Mouse (Mus musculus): ENCODE data around the gene Frmd4b. TPM values are rescaled to one million over a fixed set of nuclear protein-coding genes. Genes with fewer than 3 reads are reported as not detected.

The Frmd4b gene
- polyA plus RNA-seq, 1 experiment, result 4.8 TPM

DNA sequence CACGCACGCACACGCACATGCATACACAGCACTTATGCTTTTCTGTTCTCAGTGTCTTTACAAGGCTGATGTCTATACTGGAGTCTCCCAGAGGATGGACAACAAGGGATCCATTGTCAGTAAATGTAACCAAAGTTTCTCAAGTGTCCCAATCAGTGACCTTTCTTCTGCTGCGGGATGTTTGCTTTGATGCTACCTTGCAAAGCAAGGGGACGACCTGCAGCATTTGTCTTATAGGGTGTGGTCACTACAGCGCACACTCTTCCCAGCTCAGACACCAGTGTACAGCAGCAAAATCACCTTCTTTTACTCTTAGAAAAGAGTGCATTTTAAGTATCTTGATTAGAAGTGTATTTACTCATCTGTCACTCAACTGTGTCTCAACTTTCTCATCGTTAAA is 35.4 kb downstream of the Frmd4b start:
- Histone ChIP-seq H3K36me3 (ENCODE audit: control insufficient read depth, insufficient read depth, low read length) (no peaks in the 10 kb centered on the region), H3K4me3 (ENCODE audit: low read depth, low read length) (no peak overlapping the region), H3K27ac (ENCODE audit: insufficient read depth, low read depth, low read length) (no peak overlapping the region), H3K4me1 (ENCODE audit: control insufficient read depth, insufficient read depth, insufficient read length, low read length) (no peaks in the 10 kb centered on the region), H3K27me3 (ENCODE audit: control insufficient read depth, insufficient read depth, low read length) (no peaks in the 10 kb centered on the region)
- WGBS, result 71% methylated on average over 7 of the region's 7 CpGs
- TF ChIP-seq POLR2A (IDR thresholded peaks at IDR 0.05; ENCODE audit: low read depth, low read length), result no peak
- TF ChIP-seq CTCF (IDR thresholded peaks at IDR 0.05; ENCODE audit: extremely low read depth, insufficient read length, insufficient replicate concordance, low read depth, low read length), result no peak

- H3K4me1 ChIP-seq (ENCODE audit: control insufficient read depth, insufficient read depth, insufficient read length, low read length), result no peaks in the 10 kb centered on the region
- H3K27me3 ChIP-seq (ENCODE audit: control insufficient read depth, insufficient read depth, low read length), result no peaks in the 10 kb centered on the region
- TF ChIP-seq POLR2A (IDR thresholded peaks at IDR 0.05; ENCODE audit: low read depth, low read length), result no peak
- no peak for TF ChIP-seq CTCF (IDR thresholded peaks at IDR 0.05; ENCODE audit: extremely low read depth, insufficient read length, insufficient replicate concordance, low read depth, low read length)
- WGBS, result 84% methylated on average over 2 of the region's 2 CpGs
- no peak overlapping the region for H3K27ac ChIP-seq (ENCODE audit: insufficient read depth, low read depth, low read length)
- no peaks in the 10 kb centered on the region for H3K36me3 ChIP-seq (ENCODE audit: control insufficient read depth, insufficient read depth, low read length)
- no peak overlapping the region for H3K4me3 ChIP-seq (ENCODE audit: low read depth, low read length)
Measured at GRCm38 (mm10) chr6:97580479-97581030, 36.8 kb downstream of the Frmd4b start.

DNA sequence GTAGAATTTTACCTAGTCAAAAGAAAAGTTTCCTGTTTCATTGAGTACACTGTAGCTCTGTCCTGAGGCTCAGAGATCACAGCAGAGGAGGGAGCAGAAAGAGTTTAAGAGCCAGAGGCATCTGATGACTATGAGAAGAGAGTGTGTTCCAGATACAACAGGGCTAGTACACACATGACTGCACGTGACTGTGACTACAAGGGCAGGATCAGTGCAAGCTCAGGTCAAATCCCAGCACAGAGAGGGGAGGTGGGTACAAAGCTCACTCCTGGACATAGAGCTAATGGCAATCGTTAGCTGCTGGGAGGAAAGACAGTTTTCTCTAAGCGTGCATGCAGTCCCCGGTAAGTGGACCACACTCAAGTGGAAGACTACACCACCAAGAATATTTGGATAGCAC is 37.6 kb downstream of the Frmd4b start:
- Histone ChIP-seq H3K27me3 (ENCODE audit: control insufficient read depth, insufficient read depth, low read length) (no peaks in the 10 kb centered on the region), H3K36me3 (ENCODE audit: control insufficient read depth, insufficient read depth, low read length) (no peaks in the 10 kb centered on the region), H3K4me1 (ENCODE audit: control insufficient read depth, insufficient read depth, insufficient read length, low read length) (no peaks in the 10 kb centered on the region), H3K27ac (ENCODE audit: insufficient read depth, low read depth, low read length) (no peak overlapping the region), H3K4me3 (ENCODE audit: low read depth, low read length) (no peak overlapping the region)
- 65% methylated on average over 4 of the region's 4 CpGs for WGBS
- TF ChIP-seq CTCF (IDR thresholded peaks at IDR 0.05; ENCODE audit: extremely low read depth, insufficient read length, insufficient replicate concordance, low read depth, low read length), result no peak
- TF ChIP-seq POLR2A (IDR thresholded peaks at IDR 0.05; ENCODE audit: low read depth, low read length), result no peak

GRCm38 (mm10) chr6:97578210-97578609 is 39.1 kb downstream of the Frmd4b start:
- Histone ChIP-seq H3K4me1 (ENCODE audit: control insufficient read depth, insufficient read depth, insufficient read length, low read length) (no peaks in the 10 kb centered on the region), H3K27me3 (ENCODE audit: control insufficient read depth, insufficient read depth, low read length) (no peaks in the 10 kb centered on the region), H3K36me3 (ENCODE audit: control insufficient read depth, insufficient read depth, low read length) (no peaks in the 10 kb centered on the region), H3K27ac (ENCODE audit: insufficient read depth, low read depth, low read length) (no peak overlapping the region), H3K4me3 (ENCODE audit: low read depth, low read length) (no peak overlapping the region)
- TF ChIP-seq CTCF (IDR thresholded peaks at IDR 0.05; ENCODE audit: extremely low read depth, insufficient read length, insufficient replicate concordance, low read depth, low read length), result no peak
- WGBS, result 85% methylated on average over 7 of the region's 7 CpGs

GRCm38 (mm10) chr6:97577349-97577748 is 40.0 kb downstream of the Frmd4b start:
- H3K4me3 ChIP-seq (ENCODE audit: low read depth, low read length), result no peak overlapping the region
- no peaks in the 10 kb centered on the region for H3K4me1 ChIP-seq (ENCODE audit: control insufficient read depth, insufficient read depth, insufficient read length, low read length)
- 71% methylated on average over 4 of the region's 4 CpGs for WGBS
- no peaks in the 10 kb centered on the region for H3K27me3 ChIP-seq (ENCODE audit: control insufficient read depth, insufficient read depth, low read length)
- TF ChIP-seq POLR2A (IDR thresholded peaks at IDR 0.05; ENCODE audit: low read depth, low read length) (no peak), CTCF (IDR thresholded peaks at IDR 0.05; ENCODE audit: extremely low read depth, insufficient read length, insufficient replicate concordance, low read depth, low read length) (no peak)
- no peak overlapping the region for H3K27ac ChIP-seq (ENCODE audit: insufficient read depth, low read depth, low read length)
- H3K36me3 ChIP-seq (ENCODE audit: control insufficient read depth, insufficient read depth, low read length), result no peaks in the 10 kb centered on the region

GRCm38 (mm10) chr6:97576565-97577346 is 40.6 kb downstream of the Frmd4b start:
- Histone ChIP-seq H3K4me3 (ENCODE audit: low read depth, low read length) (no peak overlapping the region), H3K36me3 (ENCODE audit: control insufficient read depth, insufficient read depth, low read length) (no peaks in the 10 kb centered on the region), H3K4me1 (ENCODE audit: control insufficient read depth, insufficient read depth, insufficient read length, low read length) (no peaks in the 10 kb centered on the region), H3K27me3 (ENCODE audit: control insufficient read depth, insufficient read depth, low read length) (no peaks in the 10 kb centered on the region), H3K27ac (ENCODE audit: insufficient read depth, low read depth, low read length) (no peak overlapping the region)
- TF ChIP-seq POLR2A (IDR thresholded peaks at IDR 0.05; ENCODE audit: low read depth, low read length), result no peak
- TF ChIP-seq CTCF (IDR thresholded peaks at IDR 0.05; ENCODE audit: extremely low read depth, insufficient read length, insufficient replicate concordance, low read depth, low read length), result no peak
- WGBS, result 54% methylated on average over 7 of the region's 7 CpGs

DNA sequence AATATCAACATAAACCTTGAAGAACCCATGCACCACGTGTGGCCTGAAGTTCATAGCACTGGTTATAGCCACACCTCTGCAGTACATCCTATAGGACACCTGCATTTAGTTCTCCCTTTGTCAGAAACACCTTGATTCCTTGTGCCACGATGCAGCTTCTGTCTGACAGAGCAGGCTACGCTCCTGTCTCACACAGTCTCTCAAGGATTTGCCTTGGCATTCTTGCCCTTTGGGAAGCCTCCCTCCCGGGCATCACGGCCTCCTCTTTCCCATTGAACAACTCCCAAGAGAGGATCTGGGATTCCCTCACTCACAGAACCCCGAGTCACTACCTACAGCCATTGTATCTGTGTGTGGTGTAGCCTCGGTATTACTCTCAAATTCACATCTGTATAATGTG is 41.2 kb downstream of the Frmd4b start:
- Histone ChIP-seq H3K27ac (ENCODE audit: insufficient read depth, low read depth, low read length) (no peak overlapping the region), H3K4me1 (ENCODE audit: control insufficient read depth, insufficient read depth, insufficient read length, low read length) (no peaks in the 10 kb centered on the region), H3K27me3 (ENCODE audit: control insufficient read depth, insufficient read depth, low read length) (no peaks in the 10 kb centered on the region), H3K36me3 (ENCODE audit: control insufficient read depth, insufficient read depth, low read length) (no peaks in the 10 kb centered on the region), H3K4me3 (ENCODE audit: low read depth, low read length) (no peak overlapping the region)
- WGBS, result 81% methylated on average over 7 of the region's 7 CpGs
- TF ChIP-seq CTCF (IDR thresholded peaks at IDR 0.05; ENCODE audit: extremely low read depth, insufficient read length, insufficient replicate concordance, low read depth, low read length), result no peak
- TF ChIP-seq POLR2A (IDR thresholded peaks at IDR 0.05; ENCODE audit: low read depth, low read length), result no peak

Data from small intestine, adult 2 months (tissue).